Mouse (Mus musculus): ENCODE results near the gene Nrip1. TPM values are rescaled to one million over a fixed set of nuclear protein-coding genes. Genes with fewer than 3 reads are reported as not detected.

The Nrip1 gene
- polyA plus RNA-seq, 1 experiment from 2014 or later, result 32.5 TPM

GRCm38 (mm10) chr16:76339256-76339655 lies 34.4 kb downstream of the Nrip1 start:
- WGBS, result 83% methylated on average over 10 of the region's 10 CpGs
- no peak overlapping the region for H3K4me2 ChIP-seq
- no peaks in the 10 kb centered on the region for H3K36me3 ChIP-seq
- no peak overlapping the region for H3K27ac ChIP-seq (replicated peaks)
- H3K4me3 ChIP-seq, result no peak overlapping the region
- H3K9ac ChIP-seq, result no peak overlapping the region
- H3K9me3 ChIP-seq, result no peaks in the 10 kb centered on the region
- H3K27me3 ChIP-seq, result no peaks in the 10 kb centered on the region
- no peaks in the 10 kb centered on the region for H3K4me1 ChIP-seq (replicated peaks)
- no peak for ATAC-seq (ENCODE audit: low FRiP score, low read depth)

GRCm38 (mm10) chr16:76337351-76337750 lies 36.3 kb downstream of the Nrip1 start:
- no peak overlapping the region for H3K9ac ChIP-seq
- H3K27me3 ChIP-seq, result no peaks in the 10 kb centered on the region
- H3K36me3 ChIP-seq, result no peaks in the 10 kb centered on the region
- no peak overlapping the region for H3K27ac ChIP-seq (replicated peaks)
- H3K4me1 ChIP-seq (replicated peaks), result no peaks in the 10 kb centered on the region
- no peak overlapping the region for H3K4me3 ChIP-seq
- no peak for ATAC-seq (ENCODE audit: low FRiP score, low read depth)
- 94% methylated on average over 7 of the region's 7 CpGs for WGBS
- no peak overlapping the region for H3K4me2 ChIP-seq
- H3K9me3 ChIP-seq, result no peaks in the 10 kb centered on the region

- no peak overlapping the region for H3K4me3 ChIP-seq
- ATAC-seq (ENCODE audit: low FRiP score, low read depth), result 0 out of 2 replicates have a peak, but pooled peaks have one; percentile 45
- H3K9ac ChIP-seq, result no peak overlapping the region
- no peak overlapping the region for H3K27ac ChIP-seq (replicated peaks)
- H3K27me3 ChIP-seq, result no peaks in the 10 kb centered on the region
- no peak overlapping the region for H3K4me2 ChIP-seq
- H3K9me3 ChIP-seq, result no peaks in the 10 kb centered on the region
- no peaks in the 10 kb centered on the region for H3K4me1 ChIP-seq (replicated peaks)
- no peaks in the 10 kb centered on the region for H3K36me3 ChIP-seq
- 94% methylated on average over 11 of the region's 11 CpGs for WGBS
Observed at GRCm38 (mm10) chr16:76336932-76337331, 36.7 kb downstream of the Nrip1 start.

- H3K4me2 ChIP-seq, result no peak overlapping the region
- H3K27me3 ChIP-seq, result no peaks in the 10 kb centered on the region
- H3K36me3 ChIP-seq, result no peaks in the 10 kb centered on the region
- ATAC-seq (ENCODE audit: low FRiP score, low read depth), result no peak
- 98% methylated on average over 6 of the region's 6 CpGs for WGBS
- H3K9me3 ChIP-seq, result no peaks in the 10 kb centered on the region
- H3K27ac ChIP-seq (replicated peaks), result no peak overlapping the region
- no peak overlapping the region for H3K9ac ChIP-seq
- no peaks in the 10 kb centered on the region for H3K4me1 ChIP-seq (replicated peaks)
- no peak overlapping the region for H3K4me3 ChIP-seq
Observed at GRCm38 (mm10) chr16:76335913-76336312, 37.7 kb downstream of the Nrip1 start.

- Histone ChIP-seq H3K4me3 (no peak overlapping the region), H3K4me1 (replicated peaks) (no peaks in the 10 kb centered on the region), H3K27me3 (no peaks in the 10 kb centered on the region), H3K4me2 (no peak overlapping the region), H3K9me3 (no peaks in the 10 kb centered on the region), H3K36me3 (no peaks in the 10 kb centered on the region), H3K9ac (no peak overlapping the region), H3K27ac (replicated peaks) (no peak overlapping the region)
- no peak for ATAC-seq (ENCODE audit: low FRiP score, low read depth)
- WGBS, result 59% methylated on average over 7 of the region's 7 CpGs
Observed at GRCm38 (mm10) chr16:76332127-76332526, 41.5 kb downstream of the Nrip1 start.

- WGBS, result 89% methylated on average over 7 of the region's 7 CpGs
- H3K9ac ChIP-seq, result no peak overlapping the region
- no peaks in the 10 kb centered on the region for H3K36me3 ChIP-seq
- no peak overlapping the region for H3K27ac ChIP-seq (replicated peaks)
- no peak for ATAC-seq (ENCODE audit: low FRiP score, low read depth)
- no peaks in the 10 kb centered on the region for H3K9me3 ChIP-seq
- no peak overlapping the region for H3K4me3 ChIP-seq
- no peaks in the 10 kb centered on the region for H3K4me1 ChIP-seq (replicated peaks)
- H3K4me2 ChIP-seq, result no peak overlapping the region
- no peaks in the 10 kb centered on the region for H3K27me3 ChIP-seq
Observed at GRCm38 (mm10) chr16:76331231-76331630, 42.4 kb downstream of the Nrip1 start.

- no peaks in the 10 kb centered on the region for H3K27me3 ChIP-seq
- no peak overlapping the region for H3K4me3 ChIP-seq
- ATAC-seq (ENCODE audit: low FRiP score, low read depth), result no peak
- no peaks in the 10 kb centered on the region for H3K36me3 ChIP-seq
- no peaks in the 10 kb centered on the region for H3K9me3 ChIP-seq
- peaks cover 20% of the 10 kb centered on the region for H3K4me1 ChIP-seq (replicated peaks)
- no peak overlapping the region for H3K27ac ChIP-seq (replicated peaks)
- WGBS, result 91% methylated on average over 3 of the region's 3 CpGs
- no peak overlapping the region for H3K4me2 ChIP-seq
- no peak overlapping the region for H3K9ac ChIP-seq
Observed at GRCm38 (mm10) chr16:76325315-76325710, 48.3 kb downstream of the Nrip1 start.

- H3K36me3 ChIP-seq, result no peaks in the 10 kb centered on the region
- H3K27me3 ChIP-seq, result no peaks in the 10 kb centered on the region
- H3K4me2 ChIP-seq, result no peak overlapping the region
- 78% methylated on average over 3 of the region's 4 CpGs for WGBS
- no peaks in the 10 kb centered on the region for H3K9me3 ChIP-seq
- H3K4me1 ChIP-seq (replicated peaks), result peaks cover 25% of the 10 kb centered on the region
- no peak for ATAC-seq (ENCODE audit: low FRiP score, low read depth)
- no peak overlapping the region for H3K4me3 ChIP-seq
- no peak overlapping the region for H3K9ac ChIP-seq
- H3K27ac ChIP-seq (replicated peaks), result no peak overlapping the region
Observed at GRCm38 (mm10) chr16:76324411-76325314, 49.0 kb downstream of the Nrip1 start.

GRCm38 (mm10) chr16:76323594-76324307 lies 49.9 kb downstream of the Nrip1 start:
- no peaks in the 10 kb centered on the region for H3K9me3 ChIP-seq
- H3K4me1 ChIP-seq (replicated peaks), result peaks cover 33% of the 10 kb centered on the region
- no peak overlapping the region for H3K27ac ChIP-seq (replicated peaks)
- H3K27me3 ChIP-seq, result no peaks in the 10 kb centered on the region
- 87% methylated on average over 4 of the region's 4 CpGs for WGBS
- H3K4me3 ChIP-seq, result no peak overlapping the region
- H3K36me3 ChIP-seq, result no peaks in the 10 kb centered on the region
- no peak overlapping the region for H3K4me2 ChIP-seq
- ATAC-seq (ENCODE audit: low FRiP score, low read depth), result no peak
- H3K9ac ChIP-seq, result no peak overlapping the region

GRCm38 (mm10) chr16:76323141-76323540 lies 50.5 kb downstream of the Nrip1 start:
- WGBS, result 98% methylated on average over 2 of the region's 2 CpGs
- Histone ChIP-seq H3K27me3 (no peaks in the 10 kb centered on the region), H3K4me1 (replicated peaks) (peaks cover 39% of the 10 kb centered on the region), H3K9me3 (no peaks in the 10 kb centered on the region), H3K4me3 (no peak overlapping the region), H3K27ac (replicated peaks) (no peak overlapping the region), H3K4me2 (no peak overlapping the region), H3K36me3 (no peaks in the 10 kb centered on the region), H3K9ac (no peak overlapping the region)
- ATAC-seq (ENCODE audit: low FRiP score, low read depth), result no peak

- 2% methylated on average over 11 of the region's 11 CpGs for WGBS
- Histone ChIP-seq H3K4me1 (replicated peaks) (peaks cover 46% of the 10 kb centered on the region), H3K9ac (peak overlapping the region; percentile 18; the same call in 1 of the 2 replicates), H3K4me2 (peak overlapping the region; percentile 51), H3K4me3 (peak overlapping the region; percentile 22), H3K27ac (replicated peaks) (peak overlapping the region; percentile 61), H3K27me3 (no peaks in the 10 kb centered on the region), H3K9me3 (no peaks in the 10 kb centered on the region), H3K36me3 (no peaks in the 10 kb centered on the region)
- no peak for ATAC-seq (ENCODE audit: low FRiP score, low read depth)
Observed at GRCm38 (mm10) chr16:76321527-76322165, 52.0 kb downstream of the Nrip1 start.

GRCm38 (mm10) chr16:76320118-76320473 lies 53.5 kb downstream of the Nrip1 start:
- no peak overlapping the region for H3K9ac ChIP-seq
- WGBS, result 37% methylated on average over 5 of the region's 5 CpGs
- no peak overlapping the region for H3K4me3 ChIP-seq
- H3K27me3 ChIP-seq, result no peaks in the 10 kb centered on the region
- no peaks in the 10 kb centered on the region for H3K36me3 ChIP-seq
- H3K27ac ChIP-seq (replicated peaks), result peak overlapping the region; percentile 38; the same call in 1 of the 2 replicates
- H3K9me3 ChIP-seq, result no peaks in the 10 kb centered on the region
- peaks cover 46% of the 10 kb centered on the region for H3K4me1 ChIP-seq (replicated peaks)
- H3K4me2 ChIP-seq, result no peak overlapping the region
- no peak for ATAC-seq (ENCODE audit: low FRiP score, low read depth)
